Mouse (Mus musculus) stomach, embryonic 14.5 days (tissue): ENCODE results near the gene Aig1. TPM values are rescaled to one million over a fixed set of nuclear protein-coding genes. Genes with fewer than 3 reads are reported as not detected.

Source experiments
- ATAC-seq: fragments of 200-750 bp; cut with Nextera tagmentation; 2 replicates; pipeline ENCODE4 v1.8.0; 2017; ENCODE audit warnings: low read depth, moderate TSS enrichment; ENCODE audit not compliant: insufficient number of reproducible peaks, insufficient read depth, low FRiP score
- H3K27ac ChIP-seq: fragments of 300-500 bp; sonication (generic); 2 replicates; pipeline ENCODE4 v1.5.1; 2014; ENCODE audit warnings: mild to moderate bottlenecking, low read length, moderate library complexity, mixed read lengths
- H3K27me3 ChIP-seq: fragments of 300-500 bp; sonication (generic); 2 replicates; pipeline ENCODE4 v1.6.1; 2014; ENCODE audit warnings: low read length, control low read depth, mixed read lengths; ENCODE audit not compliant: control insufficient read depth, insufficient read depth
- H3K36me3 ChIP-seq: fragments of 300-500 bp; sonication (generic); 2 replicates; pipeline ENCODE4 v1.6.1; 2014; ENCODE audit warnings: mild to moderate bottlenecking, control low read depth, low read length, moderate library complexity, mixed read lengths; ENCODE audit not compliant: control insufficient read depth, insufficient read depth
- H3K4me1 ChIP-seq: fragments of 300-500 bp; sonication (generic); 2 replicates; pipeline ENCODE4 v1.6.1; 2014; ENCODE audit warnings: low read length, control low read depth, mixed read lengths; ENCODE audit not compliant: control insufficient read depth, insufficient read depth
- H3K4me2 ChIP-seq: fragments of 300-500 bp; sonication (generic); replicated peaks from 2 replicates; pipeline ENCODE4 v1.6.1; 2014; ENCODE audit warnings: low read depth, low read length, control low read depth
- H3K4me3 ChIP-seq: fragments of 300-500 bp; sonication (generic); 2 replicates; pipeline ENCODE4 v1.5.1; 2014; ENCODE audit warnings: low read depth, low read length, control low read depth
- H3K9ac ChIP-seq: fragments of 300-500 bp; sonication (generic); replicated peaks from 2 replicates; pipeline ENCODE4 v1.6.1; 2014; ENCODE audit warnings: low read depth, mild to moderate bottlenecking, control low read depth, low read length, moderate library complexity, mixed read lengths
- H3K9me3 ChIP-seq: fragments of 300-500 bp; sonication (generic); 2 replicates; pipeline ENCODE4 v1.6.1; 2016; ENCODE audit warnings: low read depth, low read length, control low read depth; ENCODE audit not compliant: control insufficient read depth
- WGBS: fragments of 180-500 bp; shearing (Covaris S2); extraction: QIAGEN DNeasy Blood & Tissue Kit; methylation state at CpG from one replicate; pipeline ENCODE4 v1.1.7; 2014; 5-methylcytosine and 5-hydroxymethylcytosine counted together
- polyA plus RNA-seq: library from polyadenylated mRNA; unstranded; fragments of >200 nt; fragmentation: Nextera tagmentation; extraction: Ambion mirVana; gene quantifications from 2 replicates; pipeline ENCODE4 v1.2.1, GENCODE M21; 2014

Aig1 gene
- polyA plus RNA-seq, 1 experiment from 2014 or later = 38.6 TPM

- no peak overlapping the region for H3K27ac ChIP-seq
- no peaks in the 10 kb centered on the region for H3K36me3 ChIP-seq
- H3K4me1 ChIP-seq = no peaks in the 10 kb centered on the region
- H3K9ac ChIP-seq = no peak overlapping the region
- no peak overlapping the region for H3K4me2 ChIP-seq
- H3K27me3 ChIP-seq = no peaks in the 10 kb centered on the region
- no peak for ATAC-seq
- H3K4me3 ChIP-seq = no peak overlapping the region
- WGBS = 87% methylated on average over 21 of the region's 21 CpGs
- H3K9me3 ChIP-seq = no peaks in the 10 kb centered on the region
These were observed 30.9 kb downstream of the Aig1 start for GRCm38 (mm10) chr10:13837709-13838456.

- H3K9ac ChIP-seq = no peak overlapping the region
- H3K36me3 ChIP-seq = no peaks in the 10 kb centered on the region
- no peak for ATAC-seq
- no peaks in the 10 kb centered on the region for H3K4me1 ChIP-seq
- no peak overlapping the region for H3K27ac ChIP-seq
- 86% methylated on average over 9 of the region's 9 CpGs for WGBS
- H3K9me3 ChIP-seq = no peaks in the 10 kb centered on the region
- no peak overlapping the region for H3K4me2 ChIP-seq
- H3K27me3 ChIP-seq = no peaks in the 10 kb centered on the region
- no peak overlapping the region for H3K4me3 ChIP-seq
These were observed 31.8 kb downstream of the Aig1 start for GRCm38 (mm10) chr10:13836956-13837355.

GRCm38 (mm10) chr10:13835737-13836475 lies 32.9 kb downstream of the Aig1 start:
- Histone ChIP-seq H3K4me3 (no peak overlapping the region), H3K36me3 (no peaks in the 10 kb centered on the region), H3K27ac (no peak overlapping the region), H3K9me3 (no peaks in the 10 kb centered on the region), H3K4me2 (no peak overlapping the region), H3K9ac (no peak overlapping the region), H3K27me3 (no peaks in the 10 kb centered on the region), H3K4me1 (no peaks in the 10 kb centered on the region)
- no peak for ATAC-seq
- WGBS = 89% methylated on average over 10 of the region's 10 CpGs

GRCm38 (mm10) chr10:13834056-13834455 lies 34.7 kb downstream of the Aig1 start:
- no peak overlapping the region for H3K9ac ChIP-seq
- ATAC-seq = no peak
- no peak overlapping the region for H3K4me3 ChIP-seq
- WGBS = 63% methylated on average over 7 of the region's 7 CpGs
- H3K9me3 ChIP-seq = no peaks in the 10 kb centered on the region
- no peak overlapping the region for H3K27ac ChIP-seq
- H3K4me2 ChIP-seq = no peak overlapping the region
- H3K4me1 ChIP-seq = no peaks in the 10 kb centered on the region
- H3K27me3 ChIP-seq = no peaks in the 10 kb centered on the region
- no peaks in the 10 kb centered on the region for H3K36me3 ChIP-seq

GRCm38 (mm10) chr10:13833066-13833566 lies 35.7 kb downstream of the Aig1 start:
- Histone ChIP-seq H3K9me3 (no peaks in the 10 kb centered on the region), H3K4me1 (no peaks in the 10 kb centered on the region), H3K36me3 (no peaks in the 10 kb centered on the region; the same call in 1 of the 2 replicates), H3K27ac (no peak overlapping the region), H3K4me2 (no peak overlapping the region), H3K9ac (no peak overlapping the region), H3K4me3 (no peak overlapping the region), H3K27me3 (no peaks in the 10 kb centered on the region)
- 86% methylated on average over 12 of the region's 12 CpGs for WGBS
- no peak for ATAC-seq

DNA sequence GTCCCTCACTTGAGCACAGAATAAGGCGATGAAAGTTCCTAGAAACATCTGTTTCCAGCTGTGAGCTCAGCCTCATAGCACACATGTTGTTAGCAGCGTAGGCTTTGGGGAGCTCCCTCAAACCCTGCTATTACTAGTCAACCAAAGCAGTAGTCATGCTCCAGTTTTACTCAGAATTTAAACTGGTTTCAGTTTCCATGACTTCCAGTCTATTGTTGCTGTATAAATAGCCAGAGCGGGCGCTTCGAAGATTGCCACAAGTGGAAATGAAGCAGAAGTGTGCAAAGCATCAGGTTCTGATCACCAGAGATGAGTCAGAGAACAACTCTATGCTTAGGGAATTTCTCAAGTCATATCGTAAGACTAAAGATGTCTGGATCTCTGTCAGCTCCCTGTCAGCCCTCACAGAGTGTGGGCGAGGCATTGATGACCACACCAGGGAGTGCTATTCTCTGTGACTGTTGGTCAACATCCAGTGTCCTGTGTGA lies 36.2 kb downstream of the Aig1 start:
- WGBS = 77% methylated on average over 7 of the region's 7 CpGs
- Histone ChIP-seq H3K4me3 (no peak overlapping the region), H3K36me3 (no peaks in the 10 kb centered on the region; the same call in 1 of the 2 replicates), H3K4me1 (no peaks in the 10 kb centered on the region), H3K9ac (no peak overlapping the region), H3K9me3 (no peaks in the 10 kb centered on the region), H3K27ac (no peak overlapping the region), H3K4me2 (no peak overlapping the region), H3K27me3 (no peaks in the 10 kb centered on the region)
- no peak for ATAC-seq

GRCm38 (mm10) chr10:13827150-13827549 lies 41.6 kb downstream of the Aig1 start:
- Histone ChIP-seq H3K4me1 (no peaks in the 10 kb centered on the region), H3K27ac (no peak overlapping the region), H3K4me3 (no peak overlapping the region), H3K9me3 (no peaks in the 10 kb centered on the region), H3K36me3 (no peaks in the 10 kb centered on the region; the same call in 1 of the 2 replicates), H3K9ac (no peak overlapping the region), H3K4me2 (no peak overlapping the region), H3K27me3 (no peaks in the 10 kb centered on the region)
- no peak for ATAC-seq
- WGBS = 92% methylated on average over 8 of the region's 8 CpGs

- H3K36me3 ChIP-seq = no peaks in the 10 kb centered on the region
- no peak for ATAC-seq
- no peaks in the 10 kb centered on the region for H3K9me3 ChIP-seq
- no peaks in the 10 kb centered on the region for H3K27me3 ChIP-seq
- H3K4me2 ChIP-seq = no peak overlapping the region
- no peak overlapping the region for H3K4me3 ChIP-seq
- WGBS = 92% methylated on average over 5 of the region's 5 CpGs
- H3K4me1 ChIP-seq = no peaks in the 10 kb centered on the region
- no peak overlapping the region for H3K9ac ChIP-seq
- H3K27ac ChIP-seq = no peak overlapping the region
These were observed 55.2 kb downstream of the Aig1 start for GRCm38 (mm10) chr10:13813591-13813990.
